Mouse (Mus musculus) layer of hippocampus, postnatal 14 days (tissue): ENCODE measurements around the gene Frmd4a. TPM values are rescaled to one million over a fixed set of nuclear protein-coding genes. Genes with fewer than 3 reads are reported as not detected.

Source experiments
- DNase-seq, 2 experiments: peaks; one replicate each; pipeline ENCODE4 v3.0.0; 2021 to 2022; ENCODE audit warnings: low spot score in 2 of 2, mixed read lengths in 1 of 2
- total RNA-seq, 2 experiments: library from RNA; stranded (reverse); gene quantifications; 2 replicates each; pipeline ENCODE4 v1.2.3; 2021

Gene Frmd4a
- total RNA-seq, 2 experiments from 2014 or later, result 115 to 121 TPM

DNA sequence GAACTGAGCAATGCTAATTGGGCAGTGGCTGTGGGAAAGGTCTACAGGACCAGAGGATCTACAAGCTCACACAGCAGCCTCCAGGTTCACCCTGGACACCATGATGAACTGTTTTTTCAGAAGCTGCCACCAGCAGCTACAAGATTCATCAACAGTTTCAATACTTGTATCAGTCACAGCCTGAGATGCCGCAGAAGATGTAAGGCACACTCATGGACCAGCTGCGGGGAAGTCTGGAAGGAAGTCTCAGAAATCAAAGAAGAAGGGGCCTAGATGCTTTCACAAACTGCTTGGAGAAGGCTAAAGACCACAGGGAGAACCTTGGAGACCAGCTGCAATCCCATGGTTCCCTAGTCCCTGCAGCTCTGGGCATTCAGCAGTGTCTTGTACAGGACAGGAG is 632.1 kb downstream of the Frmd4a start:
- DNase-seq, result no peak

DNA sequence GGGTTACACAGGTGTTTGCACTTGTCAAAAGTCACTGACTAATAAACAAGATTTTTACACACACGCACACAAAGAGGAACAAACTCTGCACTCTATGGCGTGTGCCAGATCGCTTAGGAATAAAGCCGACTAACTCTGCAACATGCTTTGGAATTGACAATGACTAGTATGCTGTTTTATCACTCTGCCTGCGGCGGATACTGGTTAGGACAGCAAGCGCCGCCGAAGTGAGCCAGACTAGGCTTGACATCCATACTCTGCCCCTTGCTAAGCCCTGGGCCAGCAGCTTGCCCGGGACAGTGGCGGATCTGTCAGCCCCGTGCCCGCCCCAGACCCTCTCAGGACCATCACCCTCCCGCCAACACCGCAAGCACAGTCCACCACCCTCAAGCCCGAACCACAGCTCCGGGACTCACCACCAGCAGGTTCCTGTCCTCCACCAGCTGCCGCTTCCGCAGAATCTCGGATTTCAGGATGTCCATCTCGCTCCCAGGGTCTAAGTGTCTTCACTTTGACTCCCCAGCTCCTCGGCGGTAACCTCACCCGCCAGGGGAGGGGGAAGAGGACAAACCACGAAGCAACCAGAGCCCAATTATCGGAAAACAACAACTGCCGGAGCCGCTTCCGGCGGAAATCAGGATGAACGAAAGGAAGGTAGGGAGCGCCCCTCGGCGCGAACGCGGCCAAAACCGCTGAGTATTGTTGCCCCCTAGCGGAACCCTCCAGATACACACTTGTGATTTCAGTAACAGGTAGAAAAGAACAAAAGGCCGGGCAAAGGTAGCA is 634.2 kb downstream of the Frmd4a start, which contains the start of gene Prpf18:
Gene Prpf18, minus strand, starts transcription at position 614 of the 786 bp plus-strand sequence.
- peak; percentile 90 to 92 for DNase-seq

DNA sequence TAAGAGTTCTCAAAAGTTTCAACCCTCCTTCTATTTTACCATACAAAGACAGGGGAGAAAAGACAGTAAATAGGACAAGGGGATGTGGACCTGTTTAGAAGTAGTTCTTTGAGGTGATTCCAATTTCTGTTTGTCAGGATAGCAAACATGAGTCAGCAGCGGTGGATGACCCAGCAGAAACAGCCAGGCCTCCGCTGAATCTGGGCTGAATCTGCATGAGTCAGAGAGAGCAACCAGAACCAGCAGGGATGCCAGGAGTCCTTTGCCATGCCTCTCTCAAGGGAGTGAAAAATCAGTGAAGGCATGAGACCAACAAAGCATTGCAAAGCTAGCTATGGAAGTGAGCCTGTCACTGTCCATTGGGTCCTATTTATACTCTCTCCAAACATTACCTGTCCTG is 643.2 kb downstream of the Frmd4a start:
- no peak for DNase-seq
